Mouse (Mus musculus): ENCODE results near the gene Emid1.

Emid1 gene

GRCm38 (mm10) chr11:5063561-5064281 is 88.3 kb downstream of the Emid1 start:
- peak; percentile 52 for DNase-seq (ENCODE audit: low spot score)

- DNase-seq (ENCODE audit: low spot score), result peak; percentile 88
These were observed 89.1 kb downstream of the Emid1 start for GRCm38 (mm10) chr11:5062860-5063505.

GRCm38 (mm10) chr11:5062326-5062725 is 89.7 kb downstream of the Emid1 start:
- DNase-seq (ENCODE audit: low spot score), result peak; percentile 58

- peak; percentile 91 for DNase-seq (ENCODE audit: low spot score)
These were observed 90.5 kb downstream of the Emid1 start for GRCm38 (mm10) chr11:5061413-5062139.

- no peak for DNase-seq (ENCODE audit: low spot score)
These were observed 91.2 kb downstream of the Emid1 start for GRCm38 (mm10) chr11:5060756-5061412.

GRCm38 (mm10) chr11:5059704-5060156 is 92.3 kb downstream of the Emid1 start:
- DNase-seq (ENCODE audit: low spot score), result peak; percentile 76

- DNase-seq (ENCODE audit: low spot score), result peak; percentile 45
These were observed 92.8 kb downstream of the Emid1 start for GRCm38 (mm10) chr11:5059230-5059629.

GRCm38 (mm10) chr11:5058783-5059182 is 93.3 kb downstream of the Emid1 start:
- DNase-seq (ENCODE audit: low spot score), result no peak

GRCm38 (mm10) chr11:5057856-5058641 is 94.0 kb downstream of the Emid1 start, which contains the start of gene Rasl10a:
Rasl10a (plus strand) TSS chr11:5058128.
- DNase-seq (ENCODE audit: low spot score), result peak; percentile 54

GRCm38 (mm10) chr11:5057541-5057855 is 94.6 kb downstream of the Emid1 start:
- no peak for DNase-seq (ENCODE audit: low spot score)

- DNase-seq (ENCODE audit: low spot score), result no peak
These were observed 95.0 kb downstream of the Emid1 start for GRCm38 (mm10) chr11:5057064-5057463.
